Mouse (Mus musculus) liver, embryonic 11.5 days (tissue): Measurements from ENCODE around the gene Lrcol1. TPM values are rescaled to one million over a fixed set of nuclear protein-coding genes. Genes with fewer than 3 reads are reported as not detected.

Experiments
- ATAC-seq: fragments of 200-750 bp; cut with Nextera tagmentation; replicated peaks from 2 replicates; pipeline ENCODE4 v1.8.0; 2017; ENCODE audit warnings: moderate number of reproducible peaks, mild to moderate bottlenecking, moderate TSS enrichment, moderate library complexity; ENCODE audit not compliant: low FRiP score
- DNase-seq: peaks from one replicate; pipeline ENCODE4 v3.0.0-alpha.2; 2017; ENCODE audit warnings: low spot score
- H3K27ac ChIP-seq: fragments of 300-500 bp; sonication (generic); 2 replicates; pipeline ENCODE4 v1.5.1; 2014; ENCODE audit warnings: mild to moderate bottlenecking, low read depth, low read length, control low read depth
- H3K27me3 ChIP-seq: fragments of 300-500 bp; sonication (generic); replicated peaks from 2 replicates; pipeline ENCODE4 v1.6.1; 2014; ENCODE audit warnings: low read length, mixed read lengths; ENCODE audit not compliant: control insufficient read depth, insufficient read depth
- H3K36me3 ChIP-seq: fragments of 300-500 bp; sonication (generic); 2 replicates; pipeline ENCODE4 v1.6.1; 2014; ENCODE audit warnings: mild to moderate bottlenecking, low read length, moderate library complexity, mixed read lengths; ENCODE audit not compliant: control insufficient read depth, insufficient read depth
- H3K4me1 ChIP-seq: fragments of 300-500 bp; sonication (generic); replicated peaks from 2 replicates; pipeline ENCODE4 v1.6.1; 2014; ENCODE audit warnings: low read length, mixed read lengths; ENCODE audit not compliant: control insufficient read depth, insufficient read depth
- H3K4me2 ChIP-seq: fragments of 300-500 bp; sonication (generic); 2 replicates; pipeline ENCODE4 v1.6.1; 2014; ENCODE audit warnings: mild to moderate bottlenecking, control low read depth, moderate library complexity
- H3K4me3 ChIP-seq: fragments of 300-500 bp; sonication (generic); 2 replicates; pipeline ENCODE4 v1.5.1; 2014; ENCODE audit warnings: low read depth, low read length, control low read depth
- H3K9ac ChIP-seq: fragments of 300-500 bp; sonication (generic); 2 replicates; pipeline ENCODE4 v1.6.1; 2014; ENCODE audit warnings: low read depth, low read length, control low read depth
- H3K9me3 ChIP-seq: fragments of 300-500 bp; sonication (generic); 2 replicates; pipeline ENCODE4 v1.6.1; 2016; ENCODE audit warnings: low read length, inconsistent platforms, mixed read lengths; ENCODE audit not compliant: control insufficient read depth
- WGBS: fragments of 180-500 bp; shearing (Covaris S2); extraction: QIAGEN DNeasy Blood & Tissue Kit; methylation state at CpG from one replicate; pipeline ENCODE4 v1.1.7; 2014; 5-methylcytosine and 5-hydroxymethylcytosine counted together
- polyA plus RNA-seq: library from polyadenylated mRNA; unstranded; fragments of >200 nt; fragmentation: Nextera tagmentation; extraction: Ambion mirVana; gene quantifications from 2 replicates; pipeline ENCODE4 v1.2.1, GENCODE M21; 2014

Gene Lrcol1
- polyA plus RNA-seq, 1 experiment from 2014 or later = not detected

- Histone ChIP-seq H3K4me2 (no peak overlapping the region), H3K36me3 (peaks cover 2% of the 10 kb centered on the region; the same call in 1 of the 2 replicates)
These were observed 33.7 kb downstream of the Lrcol1 start for GRCm38 (mm10) chr5:110378181-110378583.

GRCm38 (mm10) chr5:110379086-110379485, 34.6 kb downstream of the Lrcol1 start:
- DNase-seq (no peak), ATAC-seq (no peak)
- H3K36me3 ChIP-seq = peaks cover 2% of the 10 kb centered on the region; the same call in 1 of the 2 replicates
- H3K4me3 ChIP-seq = no peak overlapping the region
- 86% methylated on average over 15 of the region's 15 CpGs for WGBS
- H3K4me2 ChIP-seq = no peak overlapping the region
- H3K9me3 ChIP-seq = no peaks in the 10 kb centered on the region
- no peak overlapping the region for H3K27ac ChIP-seq
- no peaks in the 10 kb centered on the region for H3K27me3 ChIP-seq
- no peaks in the 10 kb centered on the region for H3K4me1 ChIP-seq
- no peak overlapping the region for H3K9ac ChIP-seq

More at GRCm38 (mm10) chr5:110378181-110378583, 33.7 kb downstream of the Lrcol1 start:
- Histone ChIP-seq H3K4me1 (no peaks in the 10 kb centered on the region), H3K27ac (no peak overlapping the region), H3K4me3 (no peak overlapping the region), H3K9me3 (no peaks in the 10 kb centered on the region), H3K9ac (no peak overlapping the region), H3K27me3 (no peaks in the 10 kb centered on the region)
- ATAC-seq = peak; percentile 42
- WGBS = 43% methylated on average over 20 of the region's 20 CpGs
- no peak for DNase-seq

- Histone ChIP-seq H3K9me3 (no peaks in the 10 kb centered on the region), H3K27me3 (no peaks in the 10 kb centered on the region), H3K4me1 (no peaks in the 10 kb centered on the region), H3K9ac (no peak overlapping the region), H3K27ac (no peak overlapping the region), H3K4me2 (no peak overlapping the region), H3K36me3 (peaks cover 2% of the 10 kb centered on the region; the same call in 1 of the 2 replicates), H3K4me3 (no peak overlapping the region)
- ATAC-seq (no peak), DNase-seq (no peak)
- 82% methylated on average over 4 of the region's 4 CpGs for WGBS
These were observed 35.3 kb downstream of the Lrcol1 start for GRCm38 (mm10) chr5:110379823-110380222.

- no peak overlapping the region for H3K27ac ChIP-seq
- DNase-seq (no peak), ATAC-seq (no peak)
- H3K4me1 ChIP-seq = no peaks in the 10 kb centered on the region
- no peaks in the 10 kb centered on the region for H3K9me3 ChIP-seq
- H3K4me3 ChIP-seq = no peak overlapping the region
- 83% methylated on average over 6 of the region's 6 CpGs for WGBS
- H3K4me2 ChIP-seq = no peak overlapping the region
- H3K36me3 ChIP-seq = no peaks in the 10 kb centered on the region
- no peak overlapping the region for H3K9ac ChIP-seq
- H3K27me3 ChIP-seq = peaks cover 22% of the 10 kb centered on the region
These were observed 40.0 kb downstream of the Lrcol1 start for GRCm38 (mm10) chr5:110384491-110384890.

- Histone ChIP-seq H3K9ac (no peak overlapping the region), H3K9me3 (no peaks in the 10 kb centered on the region), H3K36me3 (no peaks in the 10 kb centered on the region), H3K4me3 (no peak overlapping the region), H3K4me1 (no peaks in the 10 kb centered on the region), H3K27ac (no peak overlapping the region), H3K27me3 (peaks cover 22% of the 10 kb centered on the region), H3K4me2 (no peak overlapping the region)
- WGBS = 54% methylated on average over 4 of the region's 4 CpGs
- DNase-seq (no peak), ATAC-seq (no peak)
These were observed 40.7 kb downstream of the Lrcol1 start for GRCm38 (mm10) chr5:110385263-110385662.

GRCm38 (mm10) chr5:110386371-110387330, 42.1 kb downstream of the Lrcol1 start:
- ATAC-seq (peak; percentile 80), DNase-seq (peak; percentile 75)
- 3% methylated on average over 90 of the region's 90 CpGs for WGBS
- Histone ChIP-seq H3K4me1 (no peaks in the 10 kb centered on the region), H3K9ac (peak overlapping the region; percentile 46; the same call in 1 of the 2 replicates), H3K36me3 (no peaks in the 10 kb centered on the region), H3K27me3 (peaks cover 22% of the 10 kb centered on the region), H3K4me3 (peak overlapping the region; percentile 60), H3K27ac (no peak overlapping the region), H3K9me3 (no peaks in the 10 kb centered on the region), H3K4me2 (peak overlapping the region; percentile 82)

GRCm38 (mm10) chr5:110387332-110387731, 42.8 kb downstream of the Lrcol1 start:
- no peak for DNase-seq
- Histone ChIP-seq H3K4me1 (no peaks in the 10 kb centered on the region), H3K4me3 (peak overlapping the region; percentile 60), H3K9me3 (no peaks in the 10 kb centered on the region), H3K4me2 (peak overlapping the region; percentile 82), H3K27ac (no peak overlapping the region), H3K27me3 (peaks cover 22% of the 10 kb centered on the region), H3K9ac (0 out of 2 replicates have a peak overlapping the region, but pooled peaks have one; percentile 17), H3K36me3 (no peaks in the 10 kb centered on the region)
- 28% methylated on average over 8 of the region's 8 CpGs for WGBS
- no peak for ATAC-seq

- ATAC-seq (no peak), DNase-seq (no peak)
- 78% methylated on average over 4 of the region's 4 CpGs for WGBS
- Histone ChIP-seq H3K27me3 (peaks cover 17% of the 10 kb centered on the region), H3K4me1 (no peaks in the 10 kb centered on the region; the same call in 1 of the 2 replicates), H3K4me3 (no peak overlapping the region), H3K9me3 (no peaks in the 10 kb centered on the region), H3K9ac (no peak overlapping the region), H3K27ac (no peak overlapping the region), H3K36me3 (no peaks in the 10 kb centered on the region), H3K4me2 (no peak overlapping the region)
These were observed 46.1 kb downstream of the Lrcol1 start for GRCm38 (mm10) chr5:110390631-110391030.
